In genomic region chr17:31983491-31983890, GRCm38 (mm10) we compare ENCODE assay signal across 15 mouse cellular contexts. TPM values are rescaled to one million over a fixed set of nuclear protein-coding genes. Genes with fewer than 3 reads are reported as not detected.
DNase-seq lines count a peak whose midpoint lies in the region; ATAC-seq lines count a peak whose summit lies in the region.
"Had no signal": no experiment of that assay in that cellular context is flagged by ENCODE, and none has a peak within 500 bp of the region (broad histone marks: within the 10 kb centered on the region; RNA-seq: fewer than 3 reads in every experiment).

No protein-coding gene starts in this region.

- H3K4me3 ChIP-seq in intestine, embryonic 14.5 days (ENCODE audit: low read depth, low read length): no peak overlapping the region
- no peak overlapping the region for H3K4me3 ChIP-seq in intestine, embryonic 16.5 days (ENCODE audit: low read length)
- no peak overlapping the region for H3K4me3 ChIP-seq in neural tube, embryonic 15.5 days (replicated peaks)
- H3K4me3 ChIP-seq: embryonic facial prominence, embryonic 12.5 days; forebrain, embryonic 15.5 days; liver, embryonic 13.5 days had no signal

- no peaks in the 10 kb centered on the region for H3K27me3 ChIP-seq in intestine, embryonic 14.5 days (replicated peaks; ENCODE audit: control insufficient read depth, insufficient read depth, low read length)
- no peaks in the 10 kb centered on the region for H3K27me3 ChIP-seq in intestine, embryonic 16.5 days (replicated peaks; ENCODE audit: control insufficient read depth, insufficient read depth, low read length)
- H3K27me3 ChIP-seq in neural tube, embryonic 15.5 days (replicated peaks): no peaks in the 10 kb centered on the region
- H3K27me3 ChIP-seq: embryonic facial prominence, embryonic 12.5 days; forebrain, embryonic 15.5 days; liver, embryonic 13.5 days had no signal

- H3K4me1 ChIP-seq in intestine, embryonic 14.5 days (replicated peaks; ENCODE audit: control insufficient read depth, insufficient read depth, low read length): 0 out of 2 replicates have a peak, but pooled peaks cover 3% of the 10 kb centered on the region
- H3K4me1 ChIP-seq in intestine, embryonic 16.5 days (ENCODE audit: control insufficient read depth, insufficient read depth, low read length): no peaks in the 10 kb centered on the region
- no peaks in the 10 kb centered on the region for H3K4me1 ChIP-seq in neural tube, embryonic 15.5 days
- H3K4me1 ChIP-seq: forebrain, embryonic 15.5 days had no signal

- no peak for ATAC-seq in intestine, embryonic 14.5 days (replicated peaks; ENCODE audit: low FRiP score, low TSS enrichment, low read depth)
- ATAC-seq in intestine, embryonic 16.5 days: no peak
- no peak for ATAC-seq in neural tube, embryonic 15.5 days (ENCODE audit: low FRiP score)
- ATAC-seq: forebrain, embryonic 15.5 days had no signal

- no peak for DNase-seq in intestine, embryonic 14.5 days (ENCODE audit: low spot score)
- DNase-seq in neural tube, embryonic 10.5 days (ENCODE audit: extremely low spot score, low spot score): peak; percentile 28
- peak; percentile 32 for DNase-seq in embryo, embryonic 9.5 days (ENCODE audit: extremely low spot score)
- DNase-seq in yolk sac, embryonic 10.5 days (ENCODE audit: low spot score): peak; percentile 80
- no peak for DNase-seq in frontal cortex, postnatal 10 days (ENCODE audit: low spot score in 2 of 2)
- DNase-seq: adrenal gland, postnatal 14 days; cerebellum, postnatal 10 days; gastrocnemius, postnatal 10 days; liver, embryonic 13.5 days; thymus, postnatal 14 days had no signal

- peak overlapping the region; percentile 3; the same call in 1 of the 2 replicates for H3K27ac ChIP-seq in intestine, embryonic 14.5 days (ENCODE audit: low read depth)
- H3K27ac ChIP-seq in intestine, embryonic 16.5 days (ENCODE audit: low read length): no peak overlapping the region
- no peak overlapping the region for H3K27ac ChIP-seq in neural tube, embryonic 15.5 days (replicated peaks)
- H3K27ac ChIP-seq: embryonic facial prominence, embryonic 12.5 days; forebrain, embryonic 15.5 days; hindbrain, embryonic 14.5 days; liver, embryonic 13.5 days had no signal

- H3K9ac ChIP-seq in intestine, embryonic 14.5 days (ENCODE audit: low read length): no peak overlapping the region
- H3K9ac ChIP-seq in intestine, embryonic 16.5 days (ENCODE audit: low read depth, low read length): no peak overlapping the region
- H3K9ac ChIP-seq in neural tube, embryonic 15.5 days (replicated peaks): no peak overlapping the region
- H3K9ac ChIP-seq: embryonic facial prominence, embryonic 12.5 days; forebrain, embryonic 15.5 days; hindbrain, embryonic 14.5 days; liver, embryonic 13.5 days had no signal

- H3K4me2 ChIP-seq in intestine, embryonic 14.5 days (ENCODE audit: low read length): no peak overlapping the region
- no peak overlapping the region for H3K4me2 ChIP-seq in intestine, embryonic 16.5 days (ENCODE audit: low read depth, low read length)
- no peak overlapping the region for H3K4me2 ChIP-seq in neural tube, embryonic 15.5 days
- H3K4me2 ChIP-seq: embryonic facial prominence, embryonic 12.5 days; forebrain, embryonic 15.5 days; hindbrain, embryonic 14.5 days; liver, embryonic 13.5 days had no signal

- H3K36me3 ChIP-seq in intestine, embryonic 14.5 days (ENCODE audit: control insufficient read depth, insufficient read depth, low read length): no peaks in the 10 kb centered on the region
- H3K36me3 ChIP-seq in intestine, embryonic 16.5 days (ENCODE audit: control insufficient read depth, insufficient read depth, low read length): no peaks in the 10 kb centered on the region
- H3K36me3 ChIP-seq in neural tube, embryonic 15.5 days: no peaks in the 10 kb centered on the region
- H3K36me3 ChIP-seq: embryonic facial prominence, embryonic 12.5 days; forebrain, embryonic 15.5 days; liver, embryonic 13.5 days had no signal

- 38% methylated on average over 3 of the region's 3 CpGs for WGBS in intestine, embryonic 14.5 days
- WGBS in intestine, embryonic 16.5 days: 43% methylated on average over 3 of the region's 3 CpGs
- WGBS in neural tube, embryonic 15.5 days: 59% methylated on average over 3 of the region's 3 CpGs

- no peaks in the 10 kb centered on the region for H3K9me3 ChIP-seq in intestine, embryonic 14.5 days (ENCODE audit: control insufficient read depth, low read length)
- H3K9me3 ChIP-seq in intestine, embryonic 16.5 days (ENCODE audit: control insufficient read depth, low read length): no peaks in the 10 kb centered on the region
- no peaks in the 10 kb centered on the region for H3K9me3 ChIP-seq in neural tube, embryonic 15.5 days (replicated peaks)
- H3K9me3 ChIP-seq: embryonic facial prominence, embryonic 12.5 days; forebrain, embryonic 15.5 days; liver, embryonic 13.5 days had no signal

RNA-seq across cellular contexts. Expression of gene Rrp1b, which starts 52.4 kb away (rescaled TPM):
- polyA plus RNA-seq in intestine, embryonic 14.5 days (2014; fragmentation: Nextera tagmentation; extraction: Ambion mirVana): 73.2 and 79.0 TPM in 2 replicates
- 41.2 and 49.5 TPM in 2 replicates for polyA plus RNA-seq in intestine, embryonic 16.5 days (2015; fragmentation: Nextera tagmentation; extraction: Ambion mirVana)
- polyA plus RNA-seq in neural tube, embryonic 15.5 days (2015; fragmentation: Nextera tagmentation; extraction: Ambion mirVana): 36.9 and 42.0 TPM in 2 replicates

RNA-seq across cellular contexts. Expression of gene Hsf2bp, which starts 52.7 kb away (rescaled TPM):
- 0.35 and 0.39 TPM in 2 replicates for polyA plus RNA-seq in intestine, embryonic 14.5 days (2014; fragmentation: Nextera tagmentation; extraction: Ambion mirVana)
- polyA plus RNA-seq in intestine, embryonic 16.5 days (2015; fragmentation: Nextera tagmentation; extraction: Ambion mirVana): 0.15 and 0.53 TPM in 2 replicates
- polyA plus RNA-seq in neural tube, embryonic 15.5 days (2015; fragmentation: Nextera tagmentation; extraction: Ambion mirVana): 0.54 and 0.67 TPM in 2 replicates

Comparison
In these comparisons a context has a peak if more than half of its experiments do, and no peak if none do; other contexts are left out.
1. DNase-seq: peak in neural tube, embryonic 10.5 days (single experiment), embryo, embryonic 9.5 days (single experiment) and yolk sac, embryonic 10.5 days (single experiment); none in intestine, embryonic 14.5 days (single experiment) and frontal cortex, postnatal 10 days (0 of 2).